Mouse (Mus musculus) hindbrain, embryonic 12.5 days (tissue): ENCODE measurements at regions not wholly inside any gene's neighbourhood (a gene's known extent, or its start where the extent isn't known, plus 50 kb on each side); places are given as distances from the start of the nearest gene placed in this dataset.
"Not testable (repeated sequence)": the region's sequence is repeated elsewhere in the genome, so short reads cannot be mapped to it uniquely, and the experiment has no call there.

ENCODE experiments used
- ATAC-seq: fragments of 200-750 bp; cut with Nextera tagmentation; 2 replicates; pipeline ENCODE4 v1.8.0; 2017; ENCODE audit warnings: moderate TSS enrichment; ENCODE audit not compliant: low FRiP score
- H3K27ac ChIP-seq: fragments of 300-500 bp; sonication (generic); 2 replicates; pipeline ENCODE4 v1.5.1; 2016; ENCODE audit warnings: mild to moderate bottlenecking
- H3K27me3 ChIP-seq: fragments of 300-500 bp; sonication (generic); 2 replicates; pipeline ENCODE4 v1.6.1; 2016; ENCODE audit warnings: mild to moderate bottlenecking
- H3K36me3 ChIP-seq: fragments of 300-500 bp; sonication (generic); 2 replicates; pipeline ENCODE4 v1.6.1; 2016; ENCODE audit warnings: mild to moderate bottlenecking
- H3K4me1 ChIP-seq: fragments of 300-500 bp; sonication (generic); 2 replicates; pipeline ENCODE4 v1.6.1; 2016
- H3K4me2 ChIP-seq: fragments of 300-500 bp; sonication (generic); replicated peaks from 2 replicates; pipeline ENCODE4 v1.6.1; 2016; ENCODE audit warnings: mild to moderate bottlenecking
- H3K4me3 ChIP-seq: fragments of 300-500 bp; sonication (generic); 2 replicates; pipeline ENCODE4 v1.5.1; 2016; ENCODE audit warnings: mild to moderate bottlenecking
- H3K9ac ChIP-seq: fragments of 300-500 bp; sonication (generic); 2 replicates; pipeline ENCODE4 v1.6.1; 2016; ENCODE audit warnings: mild to moderate bottlenecking, moderate library complexity
- H3K9me3 ChIP-seq: fragments of 300-500 bp; sonication (generic); replicated peaks from 2 replicates; pipeline ENCODE4 v1.6.1; 2016; ENCODE audit warnings: mild to moderate bottlenecking
- WGBS: fragments of 180-500 bp; shearing (Covaris S2); methylation state at CpG from one replicate; pipeline ENCODE4 v1.1.7; 2016; 5-methylcytosine and 5-hydroxymethylcytosine counted together

DNA sequence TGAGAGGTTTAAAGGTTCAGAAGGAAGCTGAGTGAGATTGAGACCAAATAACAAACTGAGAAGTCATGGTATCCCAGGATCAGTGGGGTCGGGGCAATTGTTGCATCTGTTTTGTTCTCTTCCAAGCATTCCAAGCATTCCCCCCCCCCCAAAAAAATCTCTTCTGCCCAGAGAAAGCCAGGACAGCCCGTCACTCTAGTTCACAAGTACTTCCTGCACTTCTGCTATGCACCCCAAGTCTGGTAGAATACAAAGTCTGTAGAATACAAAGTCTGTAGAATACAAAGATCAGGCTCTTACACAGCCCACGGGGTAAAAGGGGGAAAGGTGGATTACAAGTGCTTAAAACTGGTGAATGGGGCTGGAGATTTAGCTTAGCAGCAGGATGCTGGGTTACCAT lies 99.5 kb upstream of the Rad23b start:
- H3K27me3 ChIP-seq: 0 out of 2 replicates have a peak, but pooled peaks cover 3% of the 10 kb centered on the region
- no peak overlapping the region for H3K9ac ChIP-seq
- peaks cover 3% of the 10 kb centered on the region; the same call in 1 of the 2 replicates for H3K4me1 ChIP-seq
- no peaks in the 10 kb centered on the region for H3K9me3 ChIP-seq
- no peak for ATAC-seq
- no peaks in the 10 kb centered on the region for H3K36me3 ChIP-seq
- H3K27ac ChIP-seq: no peak overlapping the region
- 23% methylated on average over 3 of the region's 3 CpGs for WGBS
- no peak overlapping the region for H3K4me2 ChIP-seq
- H3K4me3 ChIP-seq: no peak overlapping the region

DNA sequence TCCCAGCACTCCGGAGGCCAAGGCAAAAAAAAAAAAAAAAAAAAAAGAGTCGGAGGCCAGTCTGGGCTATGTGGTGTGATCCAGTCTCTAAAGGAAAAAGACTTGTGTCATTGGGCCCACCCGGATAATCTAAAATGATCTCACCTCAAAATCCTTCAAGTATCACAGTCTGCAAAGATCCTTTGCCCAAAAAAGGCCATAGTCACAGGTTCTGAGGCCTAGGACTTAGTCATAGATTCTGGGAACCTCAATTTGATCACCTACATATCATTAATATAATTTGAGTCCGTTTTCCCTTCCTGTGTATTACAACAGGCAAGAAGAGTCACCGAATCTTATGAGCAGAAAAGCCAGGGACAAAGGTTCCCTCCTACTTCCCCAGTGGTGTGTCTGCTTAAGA lies 98.3 kb upstream of the Rad23b start:
- H3K4me3 ChIP-seq: no peak overlapping the region
- peaks cover 3% of the 10 kb centered on the region; the same call in 1 of the 2 replicates for H3K4me1 ChIP-seq
- H3K9ac ChIP-seq: no peak overlapping the region
- H3K9me3 ChIP-seq: no peaks in the 10 kb centered on the region
- H3K27me3 ChIP-seq: 0 out of 2 replicates have a peak, but pooled peaks cover 3% of the 10 kb centered on the region
- H3K4me2 ChIP-seq: no peak overlapping the region
- H3K36me3 ChIP-seq: no peaks in the 10 kb centered on the region
- H3K27ac ChIP-seq: no peak overlapping the region
- WGBS: 73% methylated on average over 5 of the region's 5 CpGs
- no peak for ATAC-seq

DNA sequence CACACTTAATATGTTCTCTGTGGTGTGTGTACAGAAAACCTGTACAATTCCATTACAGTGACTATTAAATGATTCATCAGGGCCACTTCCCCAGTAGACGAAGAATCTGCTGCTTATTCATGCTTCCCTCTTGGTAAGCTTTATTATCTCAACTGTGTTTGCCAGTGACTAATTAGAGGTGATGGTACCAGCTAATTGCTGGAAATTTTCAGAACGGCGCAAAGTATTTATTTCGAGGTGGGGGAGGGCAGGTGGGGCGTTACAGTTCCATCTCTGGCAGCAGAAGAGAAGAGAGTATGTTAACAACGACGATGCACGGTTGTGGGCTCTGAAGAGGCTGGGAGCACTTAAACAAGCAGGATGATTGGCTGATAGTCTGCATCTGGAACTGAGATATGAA lies 96.1 kb upstream of the Rad23b start:
- Histone ChIP-seq H3K27me3 (no peaks in the 10 kb centered on the region), H3K4me3 (no peak overlapping the region), H3K4me2 (no peak overlapping the region), H3K9me3 (no peaks in the 10 kb centered on the region), H3K4me1 (no peaks in the 10 kb centered on the region), H3K36me3 (no peaks in the 10 kb centered on the region), H3K27ac (no peak overlapping the region), H3K9ac (no peak overlapping the region)
- 82% methylated on average over 8 of the region's 8 CpGs for WGBS
- ATAC-seq: no peak

DNA sequence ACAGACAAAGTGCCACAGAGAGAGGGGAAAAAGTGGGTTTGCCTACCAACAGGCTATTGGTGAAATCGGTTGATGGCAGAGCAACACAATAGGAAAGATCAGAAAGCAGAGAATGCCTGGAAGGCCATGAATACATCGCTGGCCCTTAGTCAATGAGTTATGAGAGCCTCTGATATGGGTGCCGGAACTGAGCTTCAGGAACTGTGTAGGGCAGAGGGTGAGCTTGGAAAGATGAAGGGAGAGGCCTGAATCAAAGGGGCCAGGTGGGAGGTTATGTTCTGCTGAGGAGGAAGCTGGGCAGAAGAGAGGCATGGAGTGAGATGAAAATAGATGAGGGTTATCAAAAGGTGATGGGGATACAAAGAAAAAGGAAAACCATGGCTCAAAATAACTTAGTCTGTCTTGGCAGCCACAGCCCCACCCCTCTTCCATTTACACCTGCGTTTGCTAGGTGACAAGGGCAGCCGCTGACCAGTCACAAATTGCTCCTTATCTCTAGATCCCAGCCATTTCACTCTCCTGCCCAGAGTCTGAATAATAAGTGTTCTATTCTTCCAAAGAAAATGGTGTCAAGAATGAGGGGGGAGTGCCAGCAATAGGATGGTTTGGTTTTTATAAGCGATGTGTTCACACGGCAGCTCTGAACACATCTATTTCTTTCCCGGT lies 77.7 kb upstream of the Rad23b start:
- Histone ChIP-seq H3K27me3 (no peaks in the 10 kb centered on the region), H3K27ac (no peak overlapping the region), H3K4me1 (0 out of 2 replicates have a peak, but pooled peaks cover 7% of the 10 kb centered on the region), H3K9me3 (no peaks in the 10 kb centered on the region; the same call in 1 of the 2 replicates), H3K4me2 (no peak overlapping the region), H3K4me3 (no peak overlapping the region), H3K36me3 (no peaks in the 10 kb centered on the region), H3K9ac (no peak overlapping the region)
- WGBS: 79% methylated on average over 8 of the region's 8 CpGs
- no peak for ATAC-seq

DNA sequence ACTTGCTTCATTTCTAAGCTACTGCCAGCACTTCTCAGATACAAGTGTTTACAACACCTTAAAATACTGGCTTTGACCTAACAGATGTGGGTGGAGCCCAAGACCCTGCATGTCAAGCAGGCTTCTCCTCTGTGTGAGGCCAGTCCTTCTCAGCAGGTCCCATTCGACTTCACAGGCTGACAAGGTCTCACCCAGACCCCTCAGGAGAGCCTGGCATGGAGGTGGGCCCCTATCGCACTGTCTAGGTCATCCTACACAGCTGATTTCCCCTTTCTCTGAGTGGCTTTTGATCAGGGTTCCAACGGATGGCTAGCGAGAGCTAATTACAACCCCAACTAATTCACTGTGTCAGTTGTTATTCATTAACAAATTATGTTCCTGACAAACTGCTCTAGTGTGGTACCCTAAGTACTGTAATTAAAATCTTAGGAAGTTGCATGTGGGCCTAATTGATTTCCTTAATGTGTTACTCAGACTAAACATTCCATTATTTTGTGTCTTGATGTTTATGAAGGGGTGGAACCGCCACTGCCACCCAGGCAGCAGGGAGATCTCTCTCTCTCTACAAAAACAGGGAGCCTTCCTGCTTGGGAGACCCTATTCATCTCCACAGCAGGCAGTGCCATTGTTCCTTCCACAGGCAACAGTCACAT lies 73.4 kb upstream of the Rad23b start:
- ATAC-seq: 0 out of 2 replicates have a peak, but pooled peaks have one; percentile 29
- WGBS: 15% methylated on average over 5 of the region's 5 CpGs
- Histone ChIP-seq H3K9me3 (no peaks in the 10 kb centered on the region), H3K27me3 (no peaks in the 10 kb centered on the region), H3K9ac (no peak overlapping the region), H3K27ac (no peak overlapping the region), H3K36me3 (no peaks in the 10 kb centered on the region), H3K4me2 (no peak overlapping the region), H3K4me1 (0 out of 2 replicates have a peak, but pooled peaks cover 7% of the 10 kb centered on the region), H3K4me3 (no peak overlapping the region)

DNA sequence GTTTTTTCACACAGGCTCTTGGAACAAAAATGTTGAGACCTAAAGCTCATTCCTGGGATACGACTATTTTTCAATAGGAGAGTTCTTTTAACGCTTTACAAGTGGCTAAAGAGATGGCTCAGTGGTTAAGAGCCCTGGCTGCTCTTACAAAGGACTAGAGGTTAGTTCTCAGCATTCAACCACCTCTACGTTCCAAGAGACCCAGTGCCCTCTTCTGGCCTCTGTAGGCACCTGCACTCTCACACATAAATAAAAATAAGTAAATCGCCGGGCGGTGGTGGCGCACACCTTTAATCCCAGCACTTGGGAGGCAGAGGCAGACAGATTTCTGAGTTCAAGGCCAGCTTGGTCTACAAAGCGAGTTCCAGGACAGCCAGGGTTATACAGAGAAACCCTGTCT lies 70.5 kb upstream of the Rad23b start:
- H3K27ac ChIP-seq, H3K9me3 ChIP-seq, H3K4me3 ChIP-seq, H3K36me3 ChIP-seq, ATAC-seq, H3K4me2 ChIP-seq, H3K9ac ChIP-seq, H3K4me1 ChIP-seq, H3K27me3 ChIP-seq: not testable (repeated sequence)
- WGBS: 90% methylated on average over 8 of the region's 8 CpGs

DNA sequence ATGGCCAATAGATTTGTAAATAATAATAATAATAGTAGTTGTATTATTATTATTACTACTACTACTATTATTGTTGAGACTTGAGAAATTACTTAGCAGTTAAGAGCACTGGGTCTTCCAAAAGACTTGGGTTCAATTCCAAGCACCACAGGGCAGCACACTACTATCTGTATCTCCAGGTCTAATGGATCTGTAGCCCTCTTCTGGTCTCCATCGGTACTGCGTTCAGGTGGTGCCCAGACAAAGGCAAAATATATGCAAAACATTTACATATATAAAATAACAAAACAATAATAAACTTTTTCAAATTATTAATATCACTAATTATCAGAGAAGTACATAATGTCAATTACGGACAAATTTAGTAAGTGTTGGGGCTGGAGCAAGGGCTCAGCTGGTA lies 69.1 kb upstream of the Rad23b start:
- Histone ChIP-seq H3K9me3 (no peaks in the 10 kb centered on the region), H3K9ac (no peak overlapping the region), H3K4me3 (no peak overlapping the region), H3K4me2 (no peak overlapping the region), H3K27me3 (no peaks in the 10 kb centered on the region), H3K27ac (no peak overlapping the region), H3K36me3 (no peaks in the 10 kb centered on the region), H3K4me1 (0 out of 2 replicates have a peak, but pooled peaks cover 7% of the 10 kb centered on the region)
- ATAC-seq: no peak
- 87% methylated on average over 3 of the region's 3 CpGs for WGBS

DNA sequence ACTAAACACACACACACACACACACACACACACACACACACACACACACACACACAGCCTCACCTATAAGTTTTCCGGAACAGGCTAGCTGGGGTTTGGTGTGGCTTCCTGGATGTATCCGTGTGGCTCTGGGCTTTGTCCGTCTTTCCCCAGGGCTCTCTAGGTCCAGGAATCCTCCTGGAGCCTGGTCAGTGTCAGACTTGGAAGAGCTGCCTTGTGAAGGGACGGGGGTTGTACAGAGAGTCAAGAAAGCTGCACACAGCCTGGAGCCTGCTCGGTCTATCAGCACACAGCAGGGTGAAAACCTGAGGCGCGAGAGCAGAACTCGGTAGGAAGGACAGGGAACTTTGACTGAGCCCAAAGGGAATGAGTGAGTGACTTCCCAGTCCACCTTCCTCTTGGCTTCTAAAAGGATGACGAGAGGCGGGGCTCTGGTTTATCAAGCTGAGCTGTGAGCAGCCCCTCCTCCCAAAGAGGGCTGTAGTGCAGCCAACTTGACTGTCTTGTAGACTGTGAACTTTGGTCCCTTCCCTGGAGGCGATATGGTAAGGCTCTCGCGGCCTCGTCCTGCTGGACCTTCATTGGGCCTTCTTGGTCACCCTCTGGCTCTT lies 68.3 kb upstream of the Rad23b start:
- WGBS: 80% methylated on average over 14 of the region's 14 CpGs
- Histone ChIP-seq H3K4me2 (no peak overlapping the region), H3K9ac (no peak overlapping the region)

DNA sequence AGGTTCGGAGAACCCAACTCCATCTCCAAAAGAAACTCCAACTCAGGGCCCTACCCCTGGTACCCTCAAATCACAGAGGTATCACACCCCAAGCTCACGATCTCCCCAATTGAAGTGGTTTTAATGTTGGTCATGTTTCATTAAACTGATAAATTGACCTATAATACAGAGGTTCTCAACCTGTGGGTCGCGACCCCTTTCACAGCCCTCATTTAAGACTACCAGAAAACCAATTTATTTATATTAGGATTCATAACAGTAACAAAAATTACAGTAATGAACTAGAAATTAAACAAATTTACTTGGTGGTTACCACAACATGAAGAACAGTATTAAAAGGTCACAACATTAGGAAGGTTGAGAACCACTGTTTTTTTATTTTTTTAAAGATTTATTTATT lies 67.4 kb upstream of the Rad23b start:
- Histone ChIP-seq H3K36me3 (no peaks in the 10 kb centered on the region), H3K27ac (no peak overlapping the region), H3K9me3 (no peaks in the 10 kb centered on the region), H3K27me3 (no peaks in the 10 kb centered on the region), H3K4me2 (no peak overlapping the region), H3K4me1 (no peaks in the 10 kb centered on the region), H3K4me3 (no peak overlapping the region), H3K9ac (no peak overlapping the region)
- 90% methylated on average over 4 of the region's 4 CpGs for WGBS
- ATAC-seq: no peak

More for the DNA sequence above, 68.3 kb upstream of the Rad23b start:
- Histone ChIP-seq H3K36me3 (no peaks in the 10 kb centered on the region), H3K9me3 (no peaks in the 10 kb centered on the region), H3K4me1 (0 out of 2 replicates have a peak, but pooled peaks cover 4% of the 10 kb centered on the region), H3K27me3 (no peaks in the 10 kb centered on the region), H3K4me3 (no peak overlapping the region), H3K27ac (no peak overlapping the region)
- no peak for ATAC-seq

DNA sequence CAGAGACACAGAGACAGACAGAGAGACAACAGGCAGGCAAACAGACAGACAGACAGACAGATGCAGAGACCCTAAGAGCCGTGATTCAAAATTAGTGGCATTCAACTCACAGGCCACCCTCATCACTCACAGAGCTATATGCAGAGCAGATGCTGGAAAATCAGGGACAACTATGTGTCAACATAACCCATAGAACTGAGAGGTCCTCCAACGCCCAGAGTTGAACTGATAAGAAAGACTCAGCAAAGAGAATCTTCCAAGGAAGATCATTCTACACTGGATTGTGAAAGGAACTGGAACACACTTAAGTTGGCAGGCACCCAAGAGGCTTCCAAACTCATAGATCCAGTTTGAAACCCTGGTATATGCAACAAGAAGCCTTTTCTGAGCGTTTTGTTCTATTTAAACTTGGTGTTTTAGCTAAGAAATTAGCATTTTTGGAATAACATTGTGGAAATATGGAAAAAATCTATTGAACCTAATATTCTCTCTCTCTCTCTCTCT lies 65.1 kb upstream of the Rad23b start:
- H3K36me3 ChIP-seq: no peaks in the 10 kb centered on the region
- no peak overlapping the region for H3K4me2 ChIP-seq
- ATAC-seq: no peak
- H3K27me3 ChIP-seq: no peaks in the 10 kb centered on the region
- H3K4me3 ChIP-seq: no peak overlapping the region
- no peaks in the 10 kb centered on the region for H3K9me3 ChIP-seq
- no peak overlapping the region for H3K27ac ChIP-seq
- H3K4me1 ChIP-seq: no peaks in the 10 kb centered on the region
- WGBS: 80% methylated on average over 3 of the region's 3 CpGs
- H3K9ac ChIP-seq: no peak overlapping the region

DNA sequence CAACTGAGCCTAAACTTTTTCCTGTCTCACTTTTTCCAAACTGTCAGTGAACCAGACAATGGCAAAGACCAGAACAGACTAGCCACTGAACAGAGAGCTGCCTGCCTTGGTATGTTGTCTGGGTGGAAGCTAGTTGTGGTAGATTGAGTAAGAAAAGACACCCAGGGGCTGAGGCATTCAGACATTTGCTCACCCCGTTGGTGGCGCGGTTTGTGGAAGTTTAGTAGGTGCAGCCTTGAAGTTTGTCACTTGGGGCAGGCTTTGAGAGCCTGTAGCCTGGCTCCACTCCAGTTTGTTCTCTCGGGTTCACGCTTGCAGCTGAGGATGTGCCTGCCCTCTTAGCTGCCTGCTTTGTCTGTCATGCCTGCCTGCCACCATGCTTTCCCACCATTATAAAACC lies 64.2 kb upstream of the Rad23b start:
- no peak overlapping the region for H3K9ac ChIP-seq
- H3K27me3 ChIP-seq: no peaks in the 10 kb centered on the region
- H3K4me3 ChIP-seq: no peak overlapping the region
- H3K9me3 ChIP-seq: no peaks in the 10 kb centered on the region
- no peaks in the 10 kb centered on the region for H3K36me3 ChIP-seq
- ATAC-seq: no peak
- no peak overlapping the region for H3K27ac ChIP-seq
- H3K4me2 ChIP-seq: no peak overlapping the region
- WGBS: 42% methylated on average over 5 of the region's 5 CpGs
- no peaks in the 10 kb centered on the region for H3K4me1 ChIP-seq

DNA sequence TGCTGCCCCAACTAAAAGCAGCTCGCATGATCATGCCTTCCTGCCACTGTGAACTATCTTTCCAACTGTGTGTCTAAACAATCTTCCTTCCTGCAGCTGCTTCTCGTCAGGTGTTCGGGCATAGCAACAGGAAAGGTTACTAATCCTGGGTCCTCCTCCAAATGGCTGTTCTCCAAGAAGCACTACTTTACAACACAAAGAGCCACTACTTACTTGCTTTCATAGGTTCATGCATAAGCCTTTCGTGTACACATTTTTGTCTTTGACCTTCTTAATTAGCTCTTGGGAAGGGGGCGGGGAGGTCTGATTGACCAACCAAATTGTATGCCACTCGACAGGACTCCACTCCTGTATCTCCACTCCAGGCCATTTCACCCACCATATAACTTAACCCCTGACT lies 61.4 kb upstream of the Rad23b start:
- no peak for ATAC-seq
- Histone ChIP-seq H3K9ac (no peak overlapping the region), H3K4me2 (no peak overlapping the region), H3K36me3 (no peaks in the 10 kb centered on the region), H3K27ac (no peak overlapping the region), H3K4me1 (peaks cover 8% of the 10 kb centered on the region; the same call in 1 of the 2 replicates), H3K9me3 (no peaks in the 10 kb centered on the region), H3K4me3 (no peak overlapping the region), H3K27me3 (no peaks in the 10 kb centered on the region)
- WGBS: 78% methylated on average over 6 of the region's 6 CpGs
